Mouse (Mus musculus) kidney, postnatal 0 days (tissue): ENCODE data around the gene Gfm2. TPM values are rescaled to one million over a fixed set of nuclear protein-coding genes. Genes with fewer than 3 reads are reported as not detected.
"Not testable (repeated sequence)": the region's sequence is repeated elsewhere in the genome, so short reads cannot be mapped to it uniquely, and the experiment has no call there.

Experiments
- ATAC-seq: fragments of 200-750 bp; cut with Nextera tagmentation; replicated peaks from 2 replicates; pipeline ENCODE4 v1.8.0; 2017; ENCODE audit warnings: low read depth, moderate number of reproducible peaks, moderate TSS enrichment, moderate library complexity; ENCODE audit not compliant: low FRiP score
- DNase-seq: peaks from one replicate; pipeline ENCODE4 v3.0.0-alpha.2; 2016; ENCODE audit warnings: low spot score
- H3K27ac ChIP-seq: fragments of 300-500 bp; sonication (generic); 2 replicates; pipeline ENCODE4 v1.5.1; 2014; ENCODE audit warnings: mild to moderate bottlenecking
- H3K27me3 ChIP-seq: fragments of 300-500 bp; sonication (generic); 2 replicates; pipeline ENCODE4 v1.6.1; 2014; ENCODE audit warnings: low read length, mixed read lengths; ENCODE audit not compliant: insufficient read depth
- H3K36me3 ChIP-seq: fragments of 300-500 bp; sonication (generic); 2 replicates; pipeline ENCODE4 v1.6.1; 2014; ENCODE audit warnings: low read length, mixed read lengths; ENCODE audit not compliant: insufficient read depth
- H3K4me1 ChIP-seq: fragments of 300-500 bp; sonication (generic); replicated peaks from 2 replicates; pipeline ENCODE4 v1.6.1; 2014; ENCODE audit warnings: antibody characterized with exemption, low read length, mixed read lengths; ENCODE audit not compliant: insufficient read depth
- H3K4me2 ChIP-seq: fragments of 300-500 bp; sonication (generic); 2 replicates; pipeline ENCODE4 v1.6.1; 2014; ENCODE audit warnings: mild to moderate bottlenecking, low read length, moderate library complexity, mixed read lengths
- H3K4me3 ChIP-seq: fragments of 300-500 bp; sonication (generic); replicated peaks from 2 replicates; pipeline ENCODE4 v1.5.1; 2014; ENCODE audit warnings: low read depth, low read length
- H3K9ac ChIP-seq: fragments of 300-500 bp; sonication (generic); 2 replicates; pipeline ENCODE4 v1.6.1; 2014; ENCODE audit warnings: low read depth, low read length
- H3K9me3 ChIP-seq: fragments of 300-500 bp; sonication (generic); replicated peaks from 2 replicates; pipeline ENCODE4 v1.6.1; 2016; ENCODE audit warnings: low read length, inconsistent platforms, mixed read lengths
- CTCF ChIP-seq: IDR thresholded peaks from 2 replicates; pipeline ENCODE4 v1.5.1; 2016; ENCODE audit warnings: antibody characterized with exemption, low read depth, mild to moderate bottlenecking, moderate library complexity
- WGBS: fragments of 180-500 bp; shearing (Covaris S2); extraction: QIAGEN DNeasy Blood & Tissue Kit; methylation state at CpG from one replicate; pipeline ENCODE4 v1.1.7; 2014; 5-methylcytosine and 5-hydroxymethylcytosine counted together
- polyA plus RNA-seq: library from polyadenylated mRNA; unstranded; fragments of >200 nt; fragmentation: Nextera tagmentation; extraction: Ambion mirVana; gene quantifications from 2 replicates; pipeline ENCODE4 v1.2.1, GENCODE M21; 2015

Gene Gfm2
- polyA plus RNA-seq, result 20.4 and 26.2 TPM in 2 replicates

GRCm38 (mm10) chr13:97137466-97138400 is at the start of gene Gfm2, which contains the start of gene Nsa2:
Gene Gfm2, plus strand, starts transcription at chr13:97137937.
Gene Nsa2, minus strand, starts transcription at chr13:97137937.
- WGBS, result under 1% methylated on average over 57 of the region's 57 CpGs
- no peaks in the 10 kb centered on the region for H3K9me3 ChIP-seq

GRCm38 (mm10) chr13:97088183-97088582 is 49.6 kb upstream of the Gfm2 start:
- H3K4me1 ChIP-seq, result no peaks in the 10 kb centered on the region
- H3K9ac ChIP-seq, result no peak overlapping the region
- no peaks in the 10 kb centered on the region for H3K36me3 ChIP-seq
- ATAC-seq, result no peak
- no peak overlapping the region for H3K27ac ChIP-seq
- no peaks in the 10 kb centered on the region for H3K27me3 ChIP-seq
- DNase-seq, result no peak
- no peak for TF ChIP-seq CTCF
- 54% methylated on average over 3 of the region's 3 CpGs for WGBS
- no peak overlapping the region for H3K4me3 ChIP-seq
- H3K9me3 ChIP-seq, result no peaks in the 10 kb centered on the region
- H3K4me2 ChIP-seq, result no peak overlapping the region

More at GRCm38 (mm10) chr13:97137466-97138400, at the start of gene Gfm2, which contains the start of gene Nsa2:
- peak within 1 kb of the TSS; percentile 89 for H3K4me3 ChIP-seq
- TF ChIP-seq CTCF, result no peak
- DNase-seq (peak; percentile 98), ATAC-seq (peak; percentile 97)
- H3K27me3 ChIP-seq, result no peaks in the 10 kb centered on the region
- H3K36me3 ChIP-seq, result peaks cover 11% of the 10 kb centered on the region; the same call in 1 of the 2 replicates
- peak within 1 kb of the TSS; percentile 94 for H3K27ac ChIP-seq
- peak within 1 kb of the TSS; percentile 75 for H3K4me2 ChIP-seq
- 0 out of 2 replicates have a peak, but pooled peaks cover 3% of the 10 kb centered on the region for H3K4me1 ChIP-seq
- peak within 1 kb of the TSS; percentile 91 for H3K9ac ChIP-seq

DNA sequence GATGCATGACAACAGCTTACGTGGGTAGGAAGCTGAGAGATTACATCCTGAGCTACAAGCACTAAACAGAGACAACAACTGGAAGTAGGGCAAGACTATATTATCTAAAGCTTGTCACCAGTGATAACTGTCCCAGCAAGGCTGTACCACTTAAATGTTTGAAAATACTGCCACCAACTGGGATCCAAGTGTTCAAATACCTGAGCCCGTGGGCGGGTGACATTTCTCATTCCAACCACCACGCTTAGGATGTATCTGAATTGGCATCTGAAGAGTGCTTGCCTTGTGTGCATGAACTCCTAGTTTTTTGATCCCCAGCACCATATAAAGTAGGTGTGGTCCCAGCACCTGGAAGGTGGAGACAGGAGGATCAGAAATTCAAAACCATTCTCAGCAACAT is 42.0 kb upstream of the Gfm2 start:
- H3K4me2 ChIP-seq, result no peak overlapping the region
- no peak for ATAC-seq
- H3K9ac ChIP-seq, result no peak overlapping the region
- H3K9me3 ChIP-seq, result no peaks in the 10 kb centered on the region
- no peak overlapping the region for H3K27ac ChIP-seq
- 68% methylated on average over 4 of the region's 4 CpGs for WGBS
- no peaks in the 10 kb centered on the region for H3K4me1 ChIP-seq
- no peaks in the 10 kb centered on the region for H3K27me3 ChIP-seq
- no peak overlapping the region for H3K4me3 ChIP-seq
- TF ChIP-seq CTCF, result 0 out of 2 replicates have a peak, but pooled peaks have one; percentile 6
- no peaks in the 10 kb centered on the region for H3K36me3 ChIP-seq
- DNase-seq, result no peak

- no peaks in the 10 kb centered on the region for H3K4me1 ChIP-seq
- H3K27me3 ChIP-seq, result no peaks in the 10 kb centered on the region
- no peaks in the 10 kb centered on the region for H3K36me3 ChIP-seq
- H3K27ac ChIP-seq, result no peak within 1 kb of the TSS
- peak; percentile 93 for TF ChIP-seq CTCF
- ATAC-seq (no peak), DNase-seq (peak; percentile 71)
- no peak within 1 kb of the TSS for H3K4me3 ChIP-seq
- WGBS, result 74% methylated on average over 22 of the region's 22 CpGs
- H3K9ac ChIP-seq, result no peak within 1 kb of the TSS
- H3K4me2 ChIP-seq, result no peak within 1 kb of the TSS
- no peaks in the 10 kb centered on the region for H3K9me3 ChIP-seq
Observed at GRCm38 (mm10) chr13:97099187-97099852, 38.4 kb upstream of the Gfm2 start, which contains the start of gene Gm6169. Gene Gm6169, minus strand, starts transcription at chr13:97099237.

GRCm38 (mm10) chr13:97104996-97105395 is 32.7 kb upstream of the Gfm2 start:
- no peaks in the 10 kb centered on the region for H3K9me3 ChIP-seq
- H3K27ac ChIP-seq, result no peak overlapping the region
- H3K27me3 ChIP-seq, result no peaks in the 10 kb centered on the region
- no peak overlapping the region for H3K9ac ChIP-seq
- ATAC-seq (no peak), DNase-seq (no peak)
- no peak overlapping the region for H3K4me2 ChIP-seq
- H3K36me3 ChIP-seq, result no peaks in the 10 kb centered on the region
- 83% methylated on average over 7 of the region's 7 CpGs for WGBS
- no peak for TF ChIP-seq CTCF
- H3K4me1 ChIP-seq, result no peaks in the 10 kb centered on the region
- H3K4me3 ChIP-seq, result no peak overlapping the region

- not testable (repeated sequence) for H3K4me1 ChIP-seq, DNase-seq, H3K27me3 ChIP-seq, H3K4me2 ChIP-seq, ATAC-seq, H3K9ac ChIP-seq, H3K27ac ChIP-seq, H3K36me3 ChIP-seq, H3K4me3 ChIP-seq, H3K9me3 ChIP-seq
- WGBS, result 89% methylated on average over 4 of the region's 4 CpGs
Observed at GRCm38 (mm10) chr13:97107721-97108120, 30.0 kb upstream of the Gfm2 start.
